ENCODE assay signal across 19 mouse cellular contexts in genomic region chr13:34781611-34782009, GRCm38 (mm10). TPM values are rescaled to one million over a fixed set of nuclear protein-coding genes. Genes with fewer than 3 reads are reported as not detected.
DNase-seq lines count a peak whose midpoint lies in the region; ATAC-seq and TF ChIP-seq lines count a peak whose summit lies in the region.
"Had no signal": no experiment of that assay in that cellular context is flagged by ENCODE, and none has a peak within 500 bp of the region (broad histone marks: within the 10 kb centered on the region; RNA-seq: fewer than 3 reads in every experiment).

No protein-coding gene starts in this region.

- TF ChIP-seq CTCF in liver, postnatal 0 days (IDR thresholded peaks at IDR 0.05; ENCODE audit: low read depth), result no peak

- no peak overlapping the region for H3K4me3 ChIP-seq in embryonic facial prominence, embryonic 12.5 days
- H3K4me3 ChIP-seq in embryonic facial prominence, embryonic 10.5 days, result no peak overlapping the region
- no peak overlapping the region for H3K4me3 ChIP-seq in heart, embryonic 16.5 days (ENCODE audit: low read length)
- H3K4me3 ChIP-seq in liver, embryonic 12.5 days, result no peak overlapping the region
- H3K4me3 ChIP-seq in liver, postnatal 0 days (ENCODE audit: low read depth, low read length), result no peak overlapping the region
- H3K4me3 ChIP-seq in stomach, embryonic 16.5 days (replicated peaks; ENCODE audit: low read length), result no peak overlapping the region
- H3K4me3 ChIP-seq: erythroblast, embryonic 14.5 days; hindbrain, embryonic 10.5 days had no signal

- H3K9me3 ChIP-seq in embryonic facial prominence, embryonic 12.5 days, result no peaks in the 10 kb centered on the region
- no peaks in the 10 kb centered on the region for H3K9me3 ChIP-seq in embryonic facial prominence, embryonic 10.5 days
- no peaks in the 10 kb centered on the region for H3K9me3 ChIP-seq in heart, embryonic 16.5 days (replicated peaks; ENCODE audit: control insufficient read depth, low read length)
- H3K9me3 ChIP-seq in liver, embryonic 12.5 days (replicated peaks), result no peaks in the 10 kb centered on the region
- H3K9me3 ChIP-seq in liver, postnatal 0 days (ENCODE audit: low read length), result no peaks in the 10 kb centered on the region
- H3K9me3 ChIP-seq in stomach, embryonic 16.5 days (replicated peaks; ENCODE audit: control insufficient read depth, low read length), result no peaks in the 10 kb centered on the region
- H3K9me3 ChIP-seq: hindbrain, embryonic 10.5 days had no signal

- H3K27ac ChIP-seq in embryonic facial prominence, embryonic 12.5 days, result peak overlapping the region; percentile 31; the same call in 1 of the 2 replicates
- no peak overlapping the region for H3K27ac ChIP-seq in embryonic facial prominence, embryonic 10.5 days (replicated peaks)
- H3K27ac ChIP-seq in heart, embryonic 16.5 days (ENCODE audit: low read length), result peak overlapping the region; percentile 75
- peak overlapping the region; percentile 12; the same call in 1 of the 2 replicates for H3K27ac ChIP-seq in liver, embryonic 12.5 days
- H3K27ac ChIP-seq in liver, postnatal 0 days (ENCODE audit: low read depth), result no peak overlapping the region
- peak overlapping the region; percentile 49 for H3K27ac ChIP-seq in stomach, embryonic 16.5 days (ENCODE audit: low read length)
- H3K27ac ChIP-seq: hindbrain, embryonic 10.5 days had no signal

- H3K4me1 ChIP-seq in embryonic facial prominence, embryonic 12.5 days, result no peaks in the 10 kb centered on the region
- peaks cover 17% of the 10 kb centered on the region for H3K4me1 ChIP-seq in embryonic facial prominence, embryonic 10.5 days
- H3K4me1 ChIP-seq in heart, embryonic 16.5 days (ENCODE audit: control insufficient read depth, insufficient read depth, low read length), result peaks cover 11% of the 10 kb centered on the region
- H3K4me1 ChIP-seq in liver, embryonic 12.5 days, result peaks cover 45% of the 10 kb centered on the region
- H3K4me1 ChIP-seq in liver, postnatal 0 days (ENCODE audit: insufficient read depth), result no peaks in the 10 kb centered on the region
- H3K4me1 ChIP-seq in stomach, embryonic 16.5 days (ENCODE audit: control insufficient read depth, insufficient read depth, low read length), result peaks cover 17% of the 10 kb centered on the region

- no peaks in the 10 kb centered on the region for H3K27me3 ChIP-seq in embryonic facial prominence, embryonic 12.5 days
- no peaks in the 10 kb centered on the region for H3K27me3 ChIP-seq in embryonic facial prominence, embryonic 10.5 days (replicated peaks; ENCODE audit: low read depth, poor library complexity, severe bottlenecking)
- H3K27me3 ChIP-seq in heart, embryonic 16.5 days (ENCODE audit: control insufficient read depth, insufficient read depth, low read length), result no peaks in the 10 kb centered on the region
- 0 out of 2 replicates have a peak, but pooled peaks cover 3% of the 10 kb centered on the region for H3K27me3 ChIP-seq in liver, embryonic 12.5 days (replicated peaks)
- H3K27me3 ChIP-seq in liver, postnatal 0 days (ENCODE audit: insufficient read depth, low read length), result no peaks in the 10 kb centered on the region
- H3K27me3 ChIP-seq in stomach, embryonic 16.5 days (ENCODE audit: control insufficient read depth, insufficient read depth, low read length), result no peaks in the 10 kb centered on the region; the same call in 1 of the 2 replicates

- WGBS in embryonic facial prominence, embryonic 12.5 days, result 62% methylated on average over 4 of the region's 4 CpGs
- WGBS in embryonic facial prominence, embryonic 10.5 days, result 60% methylated on average over 4 of the region's 4 CpGs
- 51% methylated on average over 4 of the region's 4 CpGs for WGBS in heart, embryonic 16.5 days
- 53% methylated on average over 4 of the region's 4 CpGs for WGBS in liver, embryonic 12.5 days (ENCODE audit: insufficient replicate concordance)
- 67% methylated on average over 4 of the region's 4 CpGs for WGBS in liver, postnatal 0 days (ENCODE audit: insufficient replicate concordance)
- WGBS in stomach, embryonic 16.5 days, result 57% methylated on average over 4 of the region's 4 CpGs

- no peak for DNase-seq in embryonic facial prominence, embryonic 10.5 days (ENCODE audit: low spot score)
- no peak for DNase-seq in heart, postnatal 36 days
- no peak for DNase-seq in liver, postnatal 0 days
- no peak for DNase-seq in T-cell, adult 2 months (ENCODE audit: low spot score)
- DNase-seq: cerebellum, adult 8-10 months; forebrain, postnatal 0 days; gastrocnemius, postnatal 14 days; thymus, adult 2 months had no signal

- no peak overlapping the region for H3K9ac ChIP-seq in embryonic facial prominence, embryonic 12.5 days
- no peak overlapping the region for H3K9ac ChIP-seq in heart, embryonic 16.5 days (ENCODE audit: low read length)
- H3K9ac ChIP-seq in liver, embryonic 12.5 days, result no peak overlapping the region
- no peak overlapping the region for H3K9ac ChIP-seq in liver, postnatal 0 days (replicated peaks)
- no peak overlapping the region for H3K9ac ChIP-seq in stomach, embryonic 16.5 days (ENCODE audit: low read length)
- H3K9ac ChIP-seq: forebrain, postnatal 0 days had no signal

- no peak overlapping the region for H3K4me2 ChIP-seq in embryonic facial prominence, embryonic 12.5 days (replicated peaks)
- H3K4me2 ChIP-seq in heart, embryonic 16.5 days (ENCODE audit: low read depth, low read length), result no peak overlapping the region
- no peak overlapping the region for H3K4me2 ChIP-seq in liver, embryonic 12.5 days
- no peak overlapping the region for H3K4me2 ChIP-seq in liver, postnatal 0 days (ENCODE audit: low read depth, low read length)
- no peak overlapping the region for H3K4me2 ChIP-seq in stomach, embryonic 16.5 days (ENCODE audit: low read depth, low read length)
- H3K4me2 ChIP-seq: midbrain, embryonic 11.5 days had no signal

- no peak for ATAC-seq in embryonic facial prominence, embryonic 12.5 days (ENCODE audit: insufficient number of reproducible peaks, insufficient read depth, low FRiP score, low TSS enrichment)
- ATAC-seq in heart, embryonic 16.5 days (replicated peaks; ENCODE audit: extremely low read depth, insufficient read depth, low FRiP score), result peak; percentile 65; the same call in 1 of the 2 replicates
- no peak for ATAC-seq in liver, embryonic 12.5 days
- no peak for ATAC-seq in liver, postnatal 0 days
- ATAC-seq in stomach, embryonic 16.5 days (ENCODE audit: insufficient read depth, low FRiP score), result no peak
- ATAC-seq: forebrain, postnatal 0 days had no signal

- no peaks in the 10 kb centered on the region for H3K36me3 ChIP-seq in embryonic facial prominence, embryonic 12.5 days
- no peaks in the 10 kb centered on the region for H3K36me3 ChIP-seq in embryonic facial prominence, embryonic 10.5 days (replicated peaks)
- no peaks in the 10 kb centered on the region for H3K36me3 ChIP-seq in heart, embryonic 16.5 days (ENCODE audit: control insufficient read depth, insufficient read depth)
- H3K36me3 ChIP-seq in liver, embryonic 12.5 days, result no peaks in the 10 kb centered on the region
- no peaks in the 10 kb centered on the region for H3K36me3 ChIP-seq in liver, postnatal 0 days (replicated peaks; ENCODE audit: insufficient read depth, low read length)
- H3K36me3 ChIP-seq in stomach, embryonic 16.5 days (ENCODE audit: control insufficient read depth, insufficient read depth, low read length), result no peaks in the 10 kb centered on the region
- H3K36me3 ChIP-seq: hindbrain, embryonic 10.5 days had no signal

- intact Hi-C loops in heart, postnatal 36 days (cut with DNase I), result no loop called here

- no peak for TF ChIP-seq EP300 in liver, postnatal 0 days (IDR thresholded peaks at IDR 0.05; ENCODE audit: low read depth)

RNA-seq across cellular contexts. Expression of gene Fam50b, which starts 47.0 kb away (rescaled TPM):
- polyA plus RNA-seq in embryonic facial prominence, embryonic 12.5 days (2016; fragmentation: Nextera tagmentation; extraction: Ambion mirVana), result not detected in 2 replicates
- not detected in 2 replicates for polyA plus RNA-seq in embryonic facial prominence, embryonic 10.5 days (2016; fragmentation: Nextera tagmentation; extraction: Ambion mirVana)
- not detected in 2 replicates for polyA plus RNA-seq in heart, embryonic 16.5 days (2015; fragmentation: Nextera tagmentation; extraction: Ambion mirVana)
- total RNA-seq in heart, postnatal 36 days (2021), result not detected
- polyA plus RNA-seq in liver, embryonic 12.5 days (2016; fragmentation: Nextera tagmentation; extraction: Ambion mirVana), result not detected in 2 replicates
- polyA plus RNA-seq in liver, postnatal 0 days (2015; fragmentation: Nextera tagmentation; extraction: Ambion mirVana), result 0.08 and 0.12 TPM in 2 replicates
- not detected in 2 replicates for polyA plus RNA-seq in stomach, embryonic 16.5 days (2015; fragmentation: Nextera tagmentation; extraction: Ambion mirVana)
- total RNA-seq: adrenal gland, postnatal 14 days; gastrocnemius, postnatal 14 days had no signal
- polyA plus RNA-seq: cortical plate, adult 2 months; erythroblast, embryonic 14.5 days; limb, embryonic 11.5 days; midbrain, embryonic 11.5 days; neural tube, embryonic 14.5 days; thymus, adult 2 months had no signal

Comparison
In these comparisons a context has a peak if more than half of its experiments do, and no peak if none do; other contexts are left out.
1. H3K27ac ChIP-seq: peak in embryonic facial prominence, embryonic 12.5 days (single experiment), heart, embryonic 16.5 days (single experiment), liver, embryonic 12.5 days (single experiment) and stomach, embryonic 16.5 days (single experiment); none in embryonic facial prominence, embryonic 10.5 days (single experiment) and liver, postnatal 0 days (single experiment).